9 mouse cellular contexts compared by ENCODE assay signal in genomic region chr19:37531200-37531845, GRCm38 (mm10). TPM values are rescaled to one million over a fixed set of nuclear protein-coding genes. Genes with fewer than 3 reads are reported as not detected.
DNase-seq lines count a peak whose midpoint lies in the region; TF ChIP-seq lines count a peak whose summit lies in the region.
"Had no signal": no experiment of that assay in that cellular context is flagged by ENCODE, and none has a peak within 500 bp of the region (broad histone marks: within the 10 kb centered on the region; RNA-seq: fewer than 3 reads in every experiment).

No protein-coding gene starts in this region.

- no peaks in the 10 kb centered on the region for H3K4me1 ChIP-seq in kidney, adult 2 months (ENCODE audit: control insufficient read depth, insufficient read depth, low read length)

- TF ChIP-seq POLR2A in kidney, adult 2 months (IDR thresholded peaks at IDR 0.05; ENCODE audit: low read depth, low read length), result no peak

- 60% methylated on average over 7 of the region's 7 CpGs for WGBS in kidney, adult 2 months

- peak; percentile 64 for TF ChIP-seq CTCF in kidney, adult 2 months (conservative IDR thresholded peaks at IDR 0.05; ENCODE audit: insufficient read depth, insufficient read length, low read depth, low read length)

- intact Hi-C loops in gastrocnemius, postnatal 14 days (cut with DNase I; ENCODE audit: low total_unique reads), result no loop called here

- H3K27me3 ChIP-seq in kidney, adult 2 months (replicated peaks; ENCODE audit: control insufficient read depth, insufficient read depth, low read length), result no peaks in the 10 kb centered on the region
- H3K27me3 ChIP-seq: neural tube, embryonic 13.5 days had no signal

- no peak for DNase-seq in kidney, adult 2 months
- no peak for DNase-seq in kidney, postnatal 14 days
- peak; percentile 40 for DNase-seq in A20 (ENCODE audit: low read depth, low spot score)
- peak; percentile 43 for DNase-seq in NIH3T3 (ENCODE audit: low read depth)
- DNase-seq in layer of hippocampus, postnatal 14 days (ENCODE audit: low spot score in 2 of 2), result peak; percentile 42 to 65
- no peak for DNase-seq in adipocyte (ENCODE audit: low spot score)
- no peak for DNase-seq in gastrocnemius, postnatal 14 days
- no peak for DNase-seq in heart, adult 9 months (ENCODE audit: low spot score in 2 of 2)

- no peaks in the 10 kb centered on the region for H3K36me3 ChIP-seq in kidney, adult 2 months (ENCODE audit: control insufficient read depth, insufficient read depth, low read length)
- H3K36me3 ChIP-seq: neural tube, embryonic 13.5 days had no signal

- H3K27ac ChIP-seq in kidney, adult 2 months (ENCODE audit: insufficient read depth, low read depth, low read length), result no peak overlapping the region
- H3K27ac ChIP-seq: neural tube, embryonic 13.5 days had no signal

- no peak overlapping the region for H3K4me3 ChIP-seq in kidney, adult 2 months (ENCODE audit: insufficient read depth, low read depth, low read length)
- H3K4me3 ChIP-seq: neural tube, embryonic 13.5 days had no signal

RNA-seq across cellular contexts. Expression of gene Exoc6, which starts 18.9 kb away (rescaled TPM):
- 25.2 and 28.8 TPM in 2 replicates for polyA plus RNA-seq in kidney, adult 2 months (2012; rRNA removed)
- 10 to 100 TPM; 50.1 to 52.5 TPM for total RNA-seq in layer of hippocampus, postnatal 14 days (2021)
- 10 to 100 TPM; 39.4 to 41.9 TPM for total RNA-seq in gastrocnemius, postnatal 14 days (2021)

Comparison
In these comparisons a context has a peak if more than half of its experiments do, and no peak if none do; other contexts are left out.
1. DNase-seq: peak in A20 (single experiment), NIH3T3 (single experiment) and layer of hippocampus, postnatal 14 days (2 of 2); none in kidney, adult 2 months (single experiment), kidney, postnatal 14 days (single experiment), adipocyte (single experiment), gastrocnemius, postnatal 14 days (single experiment) and heart, adult 9 months (0 of 2).